Mouse (Mus musculus) CH12.LX (cell line): ENCODE data around the gene Otoa. TPM values are rescaled to one million over a fixed set of nuclear protein-coding genes. Genes with fewer than 3 reads are reported as not detected.

Experiments
- DNase-seq: peaks from one replicate; pipeline ENCODE4 v3.0.0-alpha.2; 2013; ENCODE audit errors: extremely low read depth
- H3K27ac ChIP-seq: 2 replicates; pipeline ENCODE4 v1.5.1; 2012; ENCODE audit warnings: low read depth, mild to moderate bottlenecking, control low read depth, moderate library complexity; ENCODE audit not compliant: insufficient read depth
- H3K27me3 ChIP-seq: replicated peaks from 2 replicates; pipeline ENCODE3; 2012; ENCODE audit warnings: inconsistent platforms
- H3K36me3 ChIP-seq, 2 experiments: replicated peaks in 1 of 2; 2 replicates each; pipeline versions ENCODE3 to v1.6.1; 2012; ENCODE audit warnings: inconsistent platforms in 1 of 2, low read length in 1 of 2, mild to moderate bottlenecking in 1 of 2, mixed read lengths in 1 of 2, moderate library complexity in 1 of 2; ENCODE audit not compliant: control insufficient read depth in 1 of 2, insufficient read depth in 1 of 2
- H3K4me1 ChIP-seq, 2 experiments: 2 replicates each; pipeline ENCODE4 v1.6.1; 2012; ENCODE audit warnings: inconsistent platforms in 1 of 2, moderate library complexity in 1 of 2; ENCODE audit not compliant: insufficient read depth in 2 of 2, control insufficient read depth in 1 of 2
- H3K4me2 ChIP-seq: 2 replicates; pipeline ENCODE4 v1.6.1; 2012; ENCODE audit warnings: low read depth, mild to moderate bottlenecking, control low read depth; ENCODE audit not compliant: poor library complexity, insufficient read depth, severe bottlenecking
- H3K4me3 ChIP-seq, 3 experiments: fragments of 150-350 bp in 1 of 3; sonication (generic) in 1 of 3; replicated peaks in 1 of 3; 2 replicates each; pipeline versions ENCODE3 to v1.5.1; 2011 to 2012; ENCODE audit warnings: low read depth in 2 of 3, low read length in 2 of 3, mild to moderate bottlenecking in 2 of 3, moderate library complexity in 2 of 3, control low read depth in 1 of 3, improper control_type of control experiment in 1 of 3, inconsistent platforms in 1 of 3, mixed read lengths in 1 of 3; ENCODE audit not compliant: poor library complexity in 1 of 3
- H3K79me2 ChIP-seq: replicated peaks from 2 replicates; pipeline ENCODE4 v1.6.1; 2012; ENCODE audit warnings: mild to moderate bottlenecking, moderate library complexity; ENCODE audit not compliant: control insufficient read depth, poor library complexity, insufficient read depth, severe bottlenecking; ENCODE audit errors: extremely low read depth
- H3K9ac ChIP-seq: 2 replicates; pipeline ENCODE4 v1.6.1; 2012; ENCODE audit warnings: low read depth, mild to moderate bottlenecking, control low read depth, moderate library complexity; ENCODE audit not compliant: insufficient read depth
- H3K9me3 ChIP-seq: replicated peaks from 2 replicates; pipeline ENCODE3; 2012; ENCODE audit warnings: low read length, inconsistent platforms, mixed read lengths
- BHLHE40 ChIP-seq: IDR thresholded peaks from 2 replicates; pipeline ENCODE4 v1.6.1; 2011; ENCODE audit warnings: mild to moderate bottlenecking, low read depth, low read length, improper control_type of control experiment
- CHD1 ChIP-seq: IDR thresholded peaks from 2 replicates; pipeline ENCODE4 v1.6.1; 2012; ENCODE audit warnings: low read depth, low read length, improper control_type of control experiment, inconsistent platforms
- CHD2 ChIP-seq: IDR thresholded peaks from 2 replicates; pipeline ENCODE4 v1.6.1; 2011; ENCODE audit warnings: low read length, improper control_type of control experiment
- ELF1 ChIP-seq: IDR thresholded peaks from 2 replicates; pipeline ENCODE4 v1.6.1; 2014; ENCODE audit warnings: low read depth, mild to moderate bottlenecking, inconsistent platforms, low read length, improper control_type of control experiment
- EP300 ChIP-seq: IDR thresholded peaks from 2 replicates; pipeline ENCODE4 v1.6.1; 2011; ENCODE audit warnings: low read length, improper control_type of control experiment
- GABPA ChIP-seq: IDR thresholded peaks from 2 replicates; pipeline ENCODE4 v1.6.1; 2012; ENCODE audit warnings: low read depth, low read length, improper control_type of control experiment, inconsistent platforms; ENCODE audit not compliant: insufficient replicate concordance
- HCFC1 ChIP-seq: IDR thresholded peaks from 2 replicates; pipeline ENCODE4 v1.6.1; 2012; ENCODE audit warnings: low read depth, mild to moderate bottlenecking, inconsistent platforms, low read length, improper control_type of control experiment
- MAFK ChIP-seq: IDR thresholded peaks from 2 replicates; pipeline ENCODE4 v1.6.1; 2011; ENCODE audit warnings: low read length, improper control_type of control experiment; ENCODE audit not compliant: insufficient replicate concordance
- MEF2A ChIP-seq: IDR thresholded peaks from 2 replicates; pipeline ENCODE4 v1.6.1; 2014; ENCODE audit warnings: low read depth, mild to moderate bottlenecking, inconsistent platforms, low read length, improper control_type of control experiment, borderline replicate concordance
- MXI1 ChIP-seq: IDR thresholded peaks from 2 replicates; pipeline ENCODE4 v1.6.1; 2011; ENCODE audit warnings: mild to moderate bottlenecking, low read depth, low read length, improper control_type of control experiment
- NRF1 ChIP-seq: IDR thresholded peaks from 2 replicates; pipeline ENCODE4 v1.6.1; 2014; ENCODE audit warnings: low read depth, mild to moderate bottlenecking, inconsistent platforms, low read length, improper control_type of control experiment, moderate library complexity
- PAX5 ChIP-seq: IDR thresholded peaks from 2 replicates; pipeline ENCODE4 v1.6.1; 2012; ENCODE audit warnings: low read length, inconsistent platforms, mixed read lengths
- POLR2AphosphoS2 ChIP-seq: IDR thresholded peaks from 2 replicates; pipeline ENCODE4 v1.6.1; 2011; ENCODE audit warnings: low read depth, low read length, improper control_type of control experiment
- RAD21 ChIP-seq: IDR thresholded peaks from 2 replicates; pipeline ENCODE4 v1.6.1; 2011; ENCODE audit warnings: low read depth, mild to moderate bottlenecking, low read length, improper control_type of control experiment, moderate library complexity
- RCOR1 ChIP-seq: conservative IDR thresholded peaks from 2 replicates; pipeline ENCODE4 v1.6.1; 2012; ENCODE audit warnings: low read depth, mild to moderate bottlenecking, inconsistent platforms, low read length, improper control_type of control experiment
- SIN3A ChIP-seq: IDR thresholded peaks from 2 replicates; pipeline ENCODE4 v1.6.1; 2012; ENCODE audit warnings: low read length, improper control_type of control experiment, inconsistent platforms
- TBP ChIP-seq: conservative IDR thresholded peaks from 2 replicates; pipeline ENCODE4 v1.6.1; 2011; ENCODE audit warnings: low read depth, low read length, improper control_type of control experiment
- TCF12 ChIP-seq: IDR thresholded peaks from 2 replicates; pipeline ENCODE4 v1.6.1; 2014; ENCODE audit warnings: low read depth, mild to moderate bottlenecking, inconsistent platforms, low read length, improper control_type of control experiment
- UBTF ChIP-seq: IDR thresholded peaks from 2 replicates; pipeline ENCODE4 v1.6.1; 2012; ENCODE audit warnings: low read depth, mild to moderate bottlenecking, inconsistent platforms, low read length, improper control_type of control experiment, moderate library complexity
- ZMIZ1 ChIP-seq: IDR thresholded peaks from 2 replicates; pipeline ENCODE4 v1.6.1; 2012; ENCODE audit warnings: low read depth, mild to moderate bottlenecking, inconsistent platforms, low read length, improper control_type of control experiment
- dilution Hi-C: fragments of 300-500 bp; cut with MboI; formaldehyde crosslinking; loops from 2 replicates; pipeline ENCODE4 v1.14.3; 2020; ENCODE audit warnings: low sequenced_read_pairs; ENCODE audit not compliant: extremely low pct_unique_long_range_greater_than_20kb, extremely low pct_ligation_motif_present
- in situ Hi-C: fragments of 300-500 bp; cut with MboI; formaldehyde crosslinking; loops from 3 replicates; pipeline ENCODE4 v1.14.3; 2019; ENCODE audit warnings: low sequenced_read_pairs, low pct_ligation_motif_present, low pct_unique_long_range_greater_than_20kb, mixed read lengths
- polyA plus RNA-seq: library from polyadenylated mRNA; unstranded; fragments of >175 nt; gene quantifications from 2 replicates; pipeline ENCODE4 v1.2.1, GENCODE M21; 2012; ENCODE audit warnings: low read depth; ENCODE audit not compliant: insufficient read length
- total RNA-seq, 2 experiments: library from RNA; depleted of rRNA; stranded (reverse); fragments of 300-350 nt in 1 of 2; fragments of >200 nt in 1 of 2; gene quantifications; 2 replicates each; pipeline ENCODE4 v1.2.3; 2012 to 2014

Gene Otoa
- total and polyA plus RNA-seq, 3 experiments: 0.08 TPM; not detected in 2

- dilution Hi-C loops: no loop called here
- in situ Hi-C loops: no loop called here
- H3K27me3 ChIP-seq: no peaks in the 10 kb centered on the region
- no peak overlapping the region for H3K27ac ChIP-seq
- no peak for DNase-seq
- no peaks in the 10 kb centered on the region for H3K79me2 ChIP-seq
- H3K4me3 ChIP-seq: no peak overlapping the region
- no peaks in the 10 kb centered on the region for H3K4me1 ChIP-seq
- H3K9me3 ChIP-seq: no peaks in the 10 kb centered on the region
- H3K36me3 ChIP-seq: peaks cover 7 to 12% of the 10 kb centered on the region in 2 experiments
- no peak overlapping the region for H3K9ac ChIP-seq
- TF ChIP-seq MAFK: no peak
- TF ChIP-seq CHD1: no peak
- TF ChIP-seq TBP: no peak
- TF ChIP-seq BHLHE40: no peak
- no peak for TF ChIP-seq MXI1
- no peak for TF ChIP-seq CHD2
- H3K4me2 ChIP-seq: no peak overlapping the region
Observed at GRCm38 (mm10) chr7:121082949-121083513, 1.6 kb downstream of the Otoa start.

- H3K79me2 ChIP-seq: no peaks in the 10 kb centered on the region
- no peak overlapping the region for H3K9ac ChIP-seq
- H3K9me3 ChIP-seq: no peaks in the 10 kb centered on the region
- no peak overlapping the region for H3K4me3 ChIP-seq
- no peak for DNase-seq
- in situ Hi-C loops (no loop called here), dilution Hi-C loops (no loop called here)
- H3K36me3 ChIP-seq: peaks cover 0 to 3% of the 10 kb centered on the region in 2 experiments
- no peak overlapping the region for H3K4me2 ChIP-seq
- no peaks in the 10 kb centered on the region for H3K27me3 ChIP-seq
- no peak overlapping the region for H3K27ac ChIP-seq
- peaks cover 0 to 5% of the 10 kb centered on the region in 2 experiments; a peak in 2 of 4 replicates for H3K4me1 ChIP-seq
- TF ChIP-seq ZMIZ1 (no peak), TBP (no peak), GABPA (no peak), MXI1 (no peak), NRF1 (no peak), RCOR1 (no peak), CHD1 (no peak), RAD21 (no peak), EP300 (no peak), POLR2AphosphoS2 (no peak), ELF1 (no peak), SIN3A (no peak), MEF2A (no peak), TCF12 (no peak), HCFC1 (no peak), UBTF (no peak), PAX5 (no peak)
Observed at GRCm38 (mm10) chr7:121084840-121085453, 3.5 kb downstream of the Otoa start.
